Mouse (Mus musculus) ES-E14 (cell line): ENCODE results near the gene Bicdl2.

Source experiments
- CHD2 ChIP-seq: IDR thresholded peaks from 2 replicates; pipeline ENCODE4 v1.6.1; 2014; ENCODE audit warnings: mild to moderate bottlenecking, low read depth, low read length, inconsistent platforms
- HCFC1 ChIP-seq: IDR thresholded peaks from 2 replicates; pipeline ENCODE4 v1.6.1; 2012; ENCODE audit warnings: low read length, inconsistent platforms, borderline replicate concordance; ENCODE audit not compliant: insufficient read depth
- MAFK ChIP-seq: IDR thresholded peaks from 2 replicates; pipeline ENCODE4 v1.6.1; 2014; ENCODE audit warnings: mild to moderate bottlenecking, low read depth, low read length, inconsistent platforms; ENCODE audit not compliant: insufficient read depth
- ZC3H11A ChIP-seq: IDR thresholded peaks from 2 replicates; pipeline ENCODE4 v1.6.1; 2012; ENCODE audit warnings: low read depth, mild to moderate bottlenecking, inconsistent platforms, low read length, borderline replicate concordance
- ZNF384 ChIP-seq: IDR thresholded peaks from 2 replicates; pipeline ENCODE4 v1.6.1; 2012; ENCODE audit warnings: low read depth, low read length, inconsistent platforms

- no peak for TF ChIP-seq CHD2
- peak; percentile 56; the same call in 1 of the 2 replicates for TF ChIP-seq ZC3H11A
- TF ChIP-seq MAFK: no peak
- TF ChIP-seq HCFC1: peak; percentile 37; the same call in 1 of the 2 replicates
- no peak for TF ChIP-seq ZNF384
These were observed 29.9 kb upstream of the Bicdl2 start for GRCm38 (mm10) chr17:23630195-23631020.
